Mouse (Mus musculus) thymus, adult 2 months (tissue): ENCODE measurements around the gene Snrpg. TPM values are rescaled to one million over a fixed set of nuclear protein-coding genes. Genes with fewer than 3 reads are reported as not detected.
"Not testable (repeated sequence)": the region's sequence is repeated elsewhere in the genome, so short reads cannot be mapped to it uniquely, and the experiment has no call there.

ENCODE experiments used
- DNase-seq: peaks from one replicate; pipeline ENCODE4 v3.0.0; 2021
- H3K27ac ChIP-seq: fragments of 200-500 bp; 2 replicates; pipeline ENCODE4 v1.5.1; 2012; ENCODE audit warnings: low read length, control low read depth; ENCODE audit not compliant: control insufficient read depth, insufficient read depth
- H3K27me3 ChIP-seq: fragments of 200-500 bp; 2 replicates; pipeline ENCODE4 v1.6.1; 2012; ENCODE audit warnings: mild to moderate bottlenecking, low read length, moderate library complexity, mixed read lengths; ENCODE audit not compliant: control insufficient read depth, insufficient read depth
- H3K36me3 ChIP-seq: fragments of 200-500 bp; 2 replicates; pipeline ENCODE4 v1.6.1; 2012; ENCODE audit warnings: mild to moderate bottlenecking, low read length, moderate library complexity; ENCODE audit not compliant: control insufficient read depth, insufficient read depth
- H3K4me1 ChIP-seq: fragments of 200-500 bp; replicated peaks from 2 replicates; pipeline ENCODE4 v1.6.1; 2012; ENCODE audit warnings: low read length; ENCODE audit not compliant: control insufficient read depth, insufficient read depth
- H3K4me3 ChIP-seq: fragments of 200-500 bp; 2 replicates; pipeline ENCODE4 v1.5.1; 2012; ENCODE audit warnings: mild to moderate bottlenecking, low read length, control low read depth, moderate library complexity; ENCODE audit not compliant: control insufficient read depth, insufficient read depth
- CTCF ChIP-seq: fragments of 200-500 bp; IDR thresholded peaks from 2 replicates; pipeline ENCODE4 v1.5.1; 2012; ENCODE audit warnings: mild to moderate bottlenecking, control low read depth, low read length, moderate library complexity, borderline replicate concordance; ENCODE audit not compliant: control insufficient read depth, poor library complexity, insufficient read depth; ENCODE audit errors: extremely low read depth
- POLR2A ChIP-seq: fragments of 200-500 bp; IDR thresholded peaks from 2 replicates; pipeline ENCODE4 v1.6.1; 2012; ENCODE audit warnings: mild to moderate bottlenecking, low read length, control low read depth, moderate library complexity; ENCODE audit not compliant: control insufficient read depth, poor library complexity, insufficient read depth; ENCODE audit errors: extremely low read depth
- WGBS: fragments of 180-500 bp; shearing (Covaris S2); methylation state at CpG from one replicate; pipeline ENCODE4 v1.1.7; 2018; 5-methylcytosine and 5-hydroxymethylcytosine counted together
- polyA plus RNA-seq: library from polyadenylated mRNA; depleted of rRNA; stranded (reverse); fragments of >200 nt; gene quantifications from 2 replicates; pipeline ENCODE4 v1.2.3, GENCODE M21; 2012

Gene Snrpg
- polyA plus RNA-seq, 1 experiment = 87.1 TPM

- no peak for TF ChIP-seq POLR2A
- no peak for TF ChIP-seq CTCF
- Histone ChIP-seq H3K27me3 (no peaks in the 10 kb centered on the region), H3K4me1 (no peaks in the 10 kb centered on the region), H3K4me3 (no peak overlapping the region), H3K27ac (no peak overlapping the region), H3K36me3 (no peaks in the 10 kb centered on the region)
- WGBS = 96% methylated on average over 3 of the region's 3 CpGs
- DNase-seq = no peak
Measured at GRCm38 (mm10) chr6:86328369-86328768, 42.7 kb upstream of the Snrpg start.

- TF ChIP-seq POLR2A = no peak
- TF ChIP-seq CTCF = no peak
- H3K4me1 ChIP-seq = no peaks in the 10 kb centered on the region
- H3K27me3 ChIP-seq = no peaks in the 10 kb centered on the region
- WGBS = 91% methylated on average over 6 of the region's 6 CpGs
- no peak for DNase-seq
- no peak overlapping the region for H3K27ac ChIP-seq
- no peak overlapping the region for H3K4me3 ChIP-seq
- no peaks in the 10 kb centered on the region for H3K36me3 ChIP-seq
Measured at GRCm38 (mm10) chr6:86329943-86330342, 41.2 kb upstream of the Snrpg start.

- Histone ChIP-seq H3K27me3 (no peaks in the 10 kb centered on the region), H3K4me3 (no peak overlapping the region), H3K4me1 (no peaks in the 10 kb centered on the region), H3K27ac (no peak overlapping the region), H3K36me3 (no peaks in the 10 kb centered on the region)
- TF ChIP-seq POLR2A (no peak), CTCF (no peak)
- DNase-seq = no peak
- WGBS = 71% methylated on average over 11 of the region's 11 CpGs
Measured at GRCm38 (mm10) chr6:86335121-86335849, 35.8 kb upstream of the Snrpg start.

DNA sequence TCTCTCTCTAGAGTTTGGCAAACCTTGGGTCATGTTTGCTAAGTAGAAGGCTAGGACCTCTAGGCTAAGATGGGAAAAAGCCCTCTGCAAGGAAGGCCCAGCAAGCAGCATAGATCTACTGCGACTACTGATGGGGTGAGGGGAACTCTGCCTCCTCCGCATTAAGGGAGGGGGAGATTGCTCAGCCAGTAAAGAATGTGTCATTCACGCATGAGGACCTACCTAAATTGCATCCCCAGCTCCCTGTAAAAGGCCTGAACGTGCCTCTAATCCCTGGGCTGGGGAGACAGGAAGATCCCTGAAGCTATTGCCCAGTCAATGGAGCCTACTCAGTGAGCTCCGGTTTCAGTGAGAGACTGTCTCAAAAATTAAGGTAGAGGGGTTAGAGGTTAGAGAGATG lies 35.2 kb upstream of the Snrpg start:
- no peak for TF ChIP-seq POLR2A
- no peak for TF ChIP-seq CTCF
- H3K27ac ChIP-seq = no peak overlapping the region
- whole genome bisulfite sequencing = 94% methylated on average over 5 of the region's 5 CpGs
- H3K4me1 ChIP-seq = no peaks in the 10 kb centered on the region
- no peak overlapping the region for H3K4me3 ChIP-seq
- no peaks in the 10 kb centered on the region for H3K36me3 ChIP-seq
- no peak for DNase-seq
- no peaks in the 10 kb centered on the region for H3K27me3 ChIP-seq

DNA sequence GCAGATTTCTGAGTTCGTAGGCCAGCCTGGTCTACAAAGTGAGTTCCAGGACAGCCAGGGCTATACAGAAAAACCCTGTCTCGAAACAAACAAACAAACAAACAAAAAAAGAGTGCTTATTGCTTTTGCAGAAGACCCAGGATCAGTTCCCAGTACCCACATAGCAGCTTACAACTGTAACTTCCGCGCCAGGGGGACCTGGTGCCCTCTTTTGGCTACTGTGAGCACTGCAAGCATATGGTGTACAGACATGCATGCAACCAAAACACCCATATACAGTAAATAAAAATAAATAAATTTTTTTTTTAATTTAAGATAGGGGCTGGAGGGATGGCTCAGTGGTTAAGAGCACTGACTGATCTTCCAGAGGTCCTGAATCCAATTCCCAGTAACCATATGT lies 34.8 kb upstream of the Snrpg start:
- not testable (repeated sequence) for H3K27me3 ChIP-seq, H3K4me1 ChIP-seq, H3K4me3 ChIP-seq, H3K27ac ChIP-seq, H3K36me3 ChIP-seq, DNase-seq
- 96% methylated on average over 4 of the region's 4 CpGs for WGBS

DNA sequence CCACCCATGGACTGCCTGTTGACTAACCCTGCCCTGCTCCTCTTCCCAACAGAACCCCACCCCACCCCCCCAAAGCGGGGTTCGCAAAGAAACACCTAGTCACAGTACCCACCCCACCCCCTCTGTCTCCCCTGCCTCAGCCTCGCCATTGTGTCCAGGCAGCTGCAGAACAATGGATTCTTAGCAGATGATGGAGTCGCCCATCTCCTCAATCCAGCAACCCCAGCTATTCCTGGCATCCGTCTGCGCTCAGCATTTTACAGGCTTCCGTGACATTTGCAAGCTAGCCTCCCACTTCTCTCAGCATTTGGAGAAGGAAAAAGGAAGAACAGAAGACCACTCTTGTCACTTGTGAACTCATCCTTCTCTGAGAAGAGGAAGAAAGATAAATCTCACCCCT lies 27.4 kb upstream of the Snrpg start:
- DNase-seq = no peak
- Histone ChIP-seq H3K27me3 (no peaks in the 10 kb centered on the region), H3K27ac (no peak overlapping the region), H3K36me3 (no peaks in the 10 kb centered on the region), H3K4me1 (no peaks in the 10 kb centered on the region), H3K4me3 (no peak overlapping the region)
- TF ChIP-seq POLR2A = no peak
- no peak for TF ChIP-seq CTCF
- WGBS = 52% methylated on average over 7 of the region's 7 CpGs

DNA sequence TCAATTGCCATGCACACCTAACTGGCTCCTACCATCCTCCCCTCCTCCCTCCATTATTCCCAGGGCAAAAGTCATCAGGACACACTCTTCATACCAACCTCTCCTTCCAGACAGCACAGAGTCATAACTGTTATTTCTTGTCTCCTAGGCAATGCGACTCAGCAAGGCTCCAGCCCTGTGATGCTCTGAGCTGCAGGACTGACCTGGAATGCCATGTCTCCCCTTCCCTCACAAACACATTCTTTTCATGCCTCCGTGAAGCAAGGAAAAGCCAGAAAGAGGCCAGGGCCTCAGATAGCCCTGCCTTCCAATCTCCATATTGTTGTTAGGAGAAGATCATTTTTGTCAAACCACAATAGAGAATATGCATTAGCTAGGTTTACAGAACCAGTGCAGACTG lies 25.0 kb upstream of the Snrpg start:
- DNase-seq = no peak
- Histone ChIP-seq H3K27me3 (no peaks in the 10 kb centered on the region), H3K4me1 (no peaks in the 10 kb centered on the region), H3K4me3 (no peak overlapping the region), H3K27ac (no peak overlapping the region), H3K36me3 (no peaks in the 10 kb centered on the region)
- TF ChIP-seq CTCF (no peak), POLR2A (no peak)
- WGBS = 89% methylated on average over 2 of the region's 2 CpGs
